In the genomic region with DNA sequence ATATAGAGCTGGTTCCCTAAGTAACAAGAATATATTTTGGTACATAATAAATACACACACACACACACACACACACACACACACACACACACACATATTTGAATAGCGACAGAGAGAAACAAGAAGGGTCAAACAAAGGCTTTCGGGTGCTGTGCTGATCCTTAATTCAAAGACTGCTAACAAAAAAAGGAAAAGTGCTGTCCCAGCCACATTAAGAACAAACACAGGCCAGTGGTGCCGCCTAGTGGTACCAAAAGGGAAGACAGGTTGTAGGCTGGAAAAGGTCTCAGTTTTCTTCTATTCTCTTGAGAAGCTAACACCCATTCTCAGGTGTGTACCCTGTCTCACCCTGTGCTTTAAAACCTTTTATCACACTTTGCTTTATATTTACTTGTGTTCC, we compare ENCODE assay signal across 8 mouse cellular contexts.
DNase-seq lines count a peak whose midpoint lies in the region; ATAC-seq and TF ChIP-seq lines count a peak whose summit lies in the region.

No protein-coding gene starts in this region.

- H3K4me3 ChIP-seq in ES-Bruce4 (ENCODE audit: low read depth, low read length) = no peak overlapping the region

- peak; percentile 5 to 33 for DNase-seq in cerebellum, adult 18-20 months
- DNase-seq in cerebellum, adult 9-11 months = no peak
- DNase-seq in c-Kit-positive CD71-positive TER-119-negative erythroid progenitor cells, embryonic 14.5 days (ENCODE audit: low read depth) = peak; percentile 49
- DNase-seq in layer of hippocampus, adult 9-11 months = peak; percentile 12
- DNase-seq in mesoderm, embryonic 11.5 days (ENCODE audit: low read depth, low spot score) = peak; percentile 68
- DNase-seq in splenic B cell, adult 2 months (ENCODE audit: low read depth, low spot score) = peak; percentile 35

- TF ChIP-seq POLR2A in ES-Bruce4 (IDR thresholded peaks at IDR 0.05; ENCODE audit: insufficient read depth, low read length) = no peak

- no peak for TF ChIP-seq EP300 in ES-Bruce4 (IDR thresholded peaks at IDR 0.05; ENCODE audit: insufficient read depth, low read depth, low read length)

- peak; percentile 65 for ATAC-seq in frontal cortex, adult (ENCODE audit: low TSS enrichment)

- no peaks in the 10 kb centered on the region for H3K27me3 ChIP-seq in ES-Bruce4 (ENCODE audit: control insufficient read depth, insufficient read depth, low read length, poor library complexity, severe bottlenecking)
- H3K27me3 ChIP-seq in splenic B cell, adult 2 months (ENCODE audit: control insufficient read depth, insufficient read depth, low read length, poor library complexity, severe bottlenecking) = no peaks in the 10 kb centered on the region

- H3K9ac ChIP-seq in ES-Bruce4 (ENCODE audit: low read depth, poor library complexity, severe bottlenecking) = no peak overlapping the region

- H3K4me1 ChIP-seq in ES-Bruce4 (ENCODE audit: control insufficient read depth, insufficient read depth, low read length) = no peaks in the 10 kb centered on the region

- no peaks in the 10 kb centered on the region for H3K9me3 ChIP-seq in ES-Bruce4 (replicated peaks; ENCODE audit: control insufficient read depth, insufficient read depth, low read length, poor library complexity, severe bottlenecking)

- TF ChIP-seq CTCF in ES-Bruce4 (IDR thresholded peaks at IDR 0.05; ENCODE audit: low read depth, low read length) = peak; percentile 17

- H3K36me3 ChIP-seq in ES-Bruce4 (ENCODE audit: control insufficient read depth, insufficient read depth, low read length, poor library complexity, severe bottlenecking) = no peaks in the 10 kb centered on the region
- no peaks in the 10 kb centered on the region for H3K36me3 ChIP-seq in splenic B cell, adult 2 months (ENCODE audit: control insufficient read depth, insufficient read depth, low read length, poor library complexity, severe bottlenecking)

- no peak overlapping the region for H3K27ac ChIP-seq in ES-Bruce4 (ENCODE audit: insufficient read depth, low read length)
